Mouse (Mus musculus): ENCODE results near the gene Crhr2.

GRCm38 (mm10) chr6:55123056-55123455 is 9.8 kb downstream of the Crhr2 start:
- TF ChIP-seq HCFC1 (IDR thresholded peaks at IDR 0.05; ENCODE audit: borderline replicate concordance, insufficient read depth, low read length) (no peak), MAFK (IDR thresholded peaks at IDR 0.05; ENCODE audit: insufficient read depth, low read depth, low read length) (no peak), ZNF384 (IDR thresholded peaks at IDR 0.05; ENCODE audit: low read depth, low read length) (no peak), CHD2 (IDR thresholded peaks at IDR 0.05; ENCODE audit: low read depth, low read length) (no peak), ZC3H11A (IDR thresholded peaks at IDR 0.05; ENCODE audit: borderline replicate concordance, low read depth, low read length) (no peak)
